Mouse (Mus musculus): Measurements from ENCODE around the gene Nsun5. TPM values are rescaled to one million over a fixed set of nuclear protein-coding genes. Genes with fewer than 3 reads are reported as not detected.

The Nsun5 gene
- polyA plus RNA-seq, 1 experiment from 2014 or later, result 35.3 TPM

GRCm38 (mm10) chr5:135376341-135376740, 6.6 kb downstream of the Nsun5 start:
- peaks cover 75% of the 10 kb centered on the region for H3K36me3 ChIP-seq (replicated peaks)
- no peak overlapping the region for H3K4me2 ChIP-seq
- H3K4me3 ChIP-seq, result no peak overlapping the region
- H3K27me3 ChIP-seq (replicated peaks), result no peaks in the 10 kb centered on the region
- H3K27ac ChIP-seq, result no peak overlapping the region
- peaks cover under 1% of the 10 kb centered on the region; the same call in 1 of the 2 replicates for H3K4me1 ChIP-seq
- ATAC-seq (replicated peaks), result no peak
- no peaks in the 10 kb centered on the region for H3K9me3 ChIP-seq
- H3K9ac ChIP-seq, result no peak overlapping the region
- WGBS, result 54% methylated on average over 2 of the region's 2 CpGs

DNA sequence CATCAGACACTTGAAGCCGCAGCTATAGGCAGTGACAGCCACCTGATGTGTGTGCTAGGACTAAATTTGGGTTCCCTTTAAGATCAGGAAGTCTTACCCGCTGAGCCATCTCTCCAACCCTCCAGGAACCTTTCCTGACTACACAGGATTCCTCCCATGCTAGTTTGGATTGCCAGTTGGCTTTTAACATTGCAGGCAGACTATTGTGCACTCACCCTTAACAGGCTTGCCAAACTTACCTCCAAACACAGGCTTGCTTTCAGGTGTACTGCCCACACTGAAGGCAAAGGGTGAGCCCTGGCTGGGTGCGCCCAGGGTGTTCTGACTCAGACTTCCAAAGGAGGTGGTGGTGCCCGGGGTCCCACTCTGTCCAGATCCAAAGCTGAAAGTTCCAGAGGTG, 10.9 kb downstream of the Nsun5 start:
- Histone ChIP-seq H3K9me3 (no peaks in the 10 kb centered on the region), H3K36me3 (replicated peaks) (peaks cover 82% of the 10 kb centered on the region), H3K9ac (no peak overlapping the region), H3K27me3 (replicated peaks) (no peaks in the 10 kb centered on the region), H3K4me1 (no peaks in the 10 kb centered on the region), H3K4me3 (no peak overlapping the region), H3K4me2 (no peak overlapping the region), H3K27ac (no peak overlapping the region)
- 95% methylated on average over 4 of the region's 4 CpGs for WGBS
- no peak for ATAC-seq (replicated peaks)

DNA sequence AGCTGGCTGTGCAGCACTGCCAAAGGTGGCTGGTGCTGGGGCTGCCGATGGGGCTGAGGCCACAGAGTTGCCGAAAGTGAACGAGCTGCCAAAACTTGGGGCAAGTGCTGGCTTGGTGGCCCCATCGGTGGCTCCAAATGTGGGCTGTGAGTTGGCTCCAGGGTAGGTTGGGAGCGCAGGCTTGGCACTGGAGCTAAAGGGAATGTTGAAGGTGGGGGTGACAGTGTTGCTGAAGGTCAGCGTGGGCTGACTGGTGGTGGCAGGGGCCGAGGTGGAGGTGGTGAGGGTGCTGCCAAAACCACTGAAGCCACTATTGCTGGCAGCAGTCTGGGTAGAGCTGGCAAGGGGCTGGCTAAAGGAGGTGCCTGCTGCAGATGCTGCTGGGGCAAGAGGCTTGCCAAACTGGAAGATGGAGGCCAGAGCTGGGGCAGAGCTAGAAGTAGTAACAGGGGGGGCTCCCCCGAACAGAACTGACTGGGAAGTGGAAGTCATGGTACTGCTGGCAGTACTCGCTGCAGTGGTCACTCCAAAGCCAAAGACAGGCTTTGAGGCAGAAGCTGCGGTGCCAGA, 11.7 kb downstream of the Nsun5 start:
- Histone ChIP-seq H3K9ac (no peak overlapping the region), H3K27me3 (replicated peaks) (no peaks in the 10 kb centered on the region), H3K4me2 (no peak overlapping the region), H3K9me3 (no peaks in the 10 kb centered on the region), H3K4me1 (no peaks in the 10 kb centered on the region), H3K4me3 (no peak overlapping the region), H3K36me3 (replicated peaks) (peaks cover 77% of the 10 kb centered on the region), H3K27ac (no peak overlapping the region)
- 94% methylated on average over 10 of the region's 10 CpGs for WGBS
- ATAC-seq (replicated peaks), result no peak

DNA sequence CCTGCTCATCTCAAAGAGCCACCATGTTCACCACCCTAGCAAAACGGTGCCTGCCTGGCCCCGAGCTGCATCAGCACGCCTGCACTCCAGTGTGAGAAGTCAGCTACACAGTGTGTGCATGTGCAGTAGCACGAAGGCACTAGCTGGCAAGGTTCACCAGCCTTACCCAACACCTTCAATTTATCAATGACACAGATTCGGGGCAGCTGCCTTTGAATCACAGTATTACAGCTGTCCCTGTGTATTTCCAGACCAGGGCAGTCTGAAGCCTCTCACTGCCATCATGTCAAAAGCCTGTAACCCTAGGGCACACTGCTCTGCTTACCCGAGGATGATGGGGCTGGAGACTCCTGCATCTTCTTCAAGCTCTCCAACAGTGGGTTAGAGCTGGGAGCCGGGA, 13.0 kb downstream of the Nsun5 start:
- Histone ChIP-seq H3K27ac (no peak overlapping the region), H3K4me3 (no peak overlapping the region), H3K4me2 (no peak overlapping the region), H3K9ac (no peak overlapping the region), H3K27me3 (replicated peaks) (no peaks in the 10 kb centered on the region), H3K9me3 (no peaks in the 10 kb centered on the region), H3K36me3 (replicated peaks) (peaks cover 86% of the 10 kb centered on the region), H3K4me1 (no peaks in the 10 kb centered on the region)
- 90% methylated on average over 7 of the region's 7 CpGs for WGBS
- no peak for ATAC-seq (replicated peaks)

- Histone ChIP-seq H3K9ac (no peak overlapping the region), H3K27ac (no peak overlapping the region), H3K9me3 (no peaks in the 10 kb centered on the region), H3K4me3 (no peak overlapping the region), H3K36me3 (replicated peaks) (peaks cover 83% of the 10 kb centered on the region), H3K4me2 (no peak overlapping the region), H3K4me1 (no peaks in the 10 kb centered on the region), H3K27me3 (replicated peaks) (no peaks in the 10 kb centered on the region)
- 88% methylated on average over 10 of the region's 10 CpGs for WGBS
- no peak for ATAC-seq (replicated peaks)
Observed at GRCm38 (mm10) chr5:135383771-135384170, 14.0 kb downstream of the Nsun5 start.

GRCm38 (mm10) chr5:135394004-135394823, 24.5 kb downstream of the Nsun5 start, which contains the start of gene Pom121:
Pom121 (minus strand) TSS chr5:135394546.
- H3K9me3 ChIP-seq, result no peaks in the 10 kb centered on the region
- peak within 1 kb of the TSS; percentile 88 for H3K4me2 ChIP-seq
- WGBS, result under 1% methylated on average over 87 of the region's 110 CpGs
- H3K4me3 ChIP-seq, result peak within 1 kb of the TSS; percentile 100
- peaks cover 15% of the 10 kb centered on the region for H3K4me1 ChIP-seq
- peak; percentile 91 for ATAC-seq (replicated peaks)
- H3K27me3 ChIP-seq (replicated peaks), result 0 out of 2 replicates have a peak, but pooled peaks cover 3% of the 10 kb centered on the region
- peak within 1 kb of the TSS; percentile 85 for H3K27ac ChIP-seq
- H3K9ac ChIP-seq, result peak within 1 kb of the TSS; percentile 94
- peaks cover 22% of the 10 kb centered on the region; the same call in 1 of the 2 replicates for H3K36me3 ChIP-seq (replicated peaks)

GRCm38 (mm10) chr5:135395826-135396225, 26.1 kb downstream of the Nsun5 start:
- Histone ChIP-seq H3K9ac (no peak overlapping the region), H3K9me3 (no peaks in the 10 kb centered on the region), H3K4me2 (no peak overlapping the region), H3K4me3 (no peak overlapping the region), H3K27me3 (replicated peaks) (0 out of 2 replicates have a peak, but pooled peaks cover 3% of the 10 kb centered on the region), H3K36me3 (replicated peaks) (peaks cover 11% of the 10 kb centered on the region; the same call in 1 of the 2 replicates), H3K4me1 (peaks cover 15% of the 10 kb centered on the region), H3K27ac (no peak overlapping the region)
- WGBS, result 43% methylated on average over 5 of the region's 5 CpGs
- ATAC-seq (replicated peaks), result no peak

DNA sequence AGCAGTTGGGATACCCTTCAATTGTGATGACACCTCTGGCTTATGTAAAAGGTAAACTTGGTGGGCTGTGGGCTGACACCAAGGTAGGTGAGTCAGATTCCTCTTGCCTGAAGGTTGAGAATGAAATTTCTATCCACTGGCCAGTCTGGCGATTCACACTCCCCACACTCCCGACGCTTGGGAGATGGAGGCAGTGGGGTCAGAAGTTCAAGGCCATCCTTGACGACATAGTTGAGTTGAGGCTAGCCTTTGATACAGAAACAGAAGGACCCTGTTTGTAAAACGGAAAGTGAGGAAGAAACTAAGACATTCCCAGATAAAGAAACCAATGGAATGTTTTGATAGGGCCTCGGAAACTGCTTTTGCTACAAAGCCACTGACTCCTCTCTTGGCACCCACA, 29.6 kb downstream of the Nsun5 start:
- Histone ChIP-seq H3K4me2 (no peak overlapping the region), H3K27me3 (replicated peaks) (0 out of 2 replicates have a peak, but pooled peaks cover 3% of the 10 kb centered on the region), H3K9ac (no peak overlapping the region), H3K27ac (no peak overlapping the region), H3K4me3 (no peak overlapping the region), H3K36me3 (replicated peaks) (no peaks in the 10 kb centered on the region), H3K4me1 (peaks cover 4% of the 10 kb centered on the region), H3K9me3 (no peaks in the 10 kb centered on the region)
- WGBS, result 72% methylated on average over 6 of the region's 6 CpGs
- ATAC-seq (replicated peaks), result no peak

DNA sequence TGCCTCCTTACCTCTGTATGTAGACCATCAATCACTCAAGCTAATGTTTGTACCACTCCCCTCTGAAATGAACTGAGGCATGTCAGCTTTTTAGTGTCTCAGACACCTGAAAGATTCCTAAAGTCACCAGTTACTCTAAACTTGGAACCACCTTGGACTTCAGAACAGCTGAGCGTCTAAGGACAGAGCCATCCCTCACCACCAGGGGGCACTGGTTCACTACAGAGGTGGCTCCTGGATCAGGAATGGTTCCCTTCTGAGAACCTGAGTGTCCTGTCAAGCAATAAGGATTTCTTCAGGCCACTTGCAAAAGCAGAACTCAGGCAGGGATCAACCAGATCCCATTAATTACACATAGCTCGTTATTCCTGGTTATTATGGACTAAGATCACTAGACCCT, 30.5 kb downstream of the Nsun5 start:
- no peak for ATAC-seq (replicated peaks)

DNA sequence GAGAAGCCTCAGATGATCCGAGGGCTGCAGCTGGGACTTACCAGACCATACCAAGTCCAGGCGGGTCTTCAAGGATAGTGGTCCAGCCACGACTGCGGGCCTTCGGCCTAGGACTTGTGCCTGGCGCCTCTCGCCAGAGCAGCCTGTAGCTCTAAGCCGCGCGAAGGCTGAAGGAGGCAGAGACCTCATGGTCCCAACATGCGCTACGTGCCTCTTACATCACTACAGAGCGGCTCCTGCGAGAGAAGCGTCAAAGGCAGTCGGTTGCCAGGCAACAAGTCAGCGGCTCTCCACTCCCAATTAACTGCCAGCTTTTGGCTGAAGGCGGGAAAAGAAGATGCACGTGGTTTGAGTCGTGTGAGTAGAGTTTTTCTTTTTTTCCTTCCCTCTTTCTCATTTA, 34.9 kb downstream of the Nsun5 start:
- peak overlapping the region; percentile 8; the same call in 1 of the 2 replicates for H3K4me3 ChIP-seq
- WGBS, result 25% methylated on average over 20 of the region's 20 CpGs
- no peaks in the 10 kb centered on the region for H3K9me3 ChIP-seq
- no peaks in the 10 kb centered on the region; the same call in 1 of the 2 replicates for H3K36me3 ChIP-seq (replicated peaks)
- ATAC-seq (replicated peaks), result peak; percentile 79
- no peak overlapping the region for H3K27ac ChIP-seq
- H3K4me1 ChIP-seq, result peaks cover 5% of the 10 kb centered on the region; the same call in 1 of the 2 replicates
- peak overlapping the region; percentile 38 for H3K4me2 ChIP-seq
- H3K27me3 ChIP-seq (replicated peaks), result no peaks in the 10 kb centered on the region
- no peak overlapping the region for H3K9ac ChIP-seq

More for the DNA sequence above, 30.5 kb downstream of the Nsun5 start:
- Histone ChIP-seq H3K9me3 (no peaks in the 10 kb centered on the region), H3K27me3 (replicated peaks) (0 out of 2 replicates have a peak, but pooled peaks cover 3% of the 10 kb centered on the region), H3K4me2 (no peak overlapping the region), H3K4me1 (peaks cover 5% of the 10 kb centered on the region; the same call in 1 of the 2 replicates), H3K4me3 (no peak overlapping the region), H3K9ac (no peak overlapping the region), H3K36me3 (replicated peaks) (no peaks in the 10 kb centered on the region), H3K27ac (no peak overlapping the region)
- WGBS, result 8% methylated on average over 2 of the region's 2 CpGs

- H3K27ac ChIP-seq, result no peak overlapping the region
- no peak overlapping the region for H3K9ac ChIP-seq
- no peak overlapping the region for H3K4me2 ChIP-seq
- ATAC-seq (replicated peaks), result no peak
- WGBS, result 84% methylated on average over 9 of the region's 9 CpGs
- no peaks in the 10 kb centered on the region; the same call in 1 of the 2 replicates for H3K36me3 ChIP-seq (replicated peaks)
- no peaks in the 10 kb centered on the region for H3K9me3 ChIP-seq
- H3K4me3 ChIP-seq, result no peak overlapping the region
- peaks cover 5% of the 10 kb centered on the region; the same call in 1 of the 2 replicates for H3K4me1 ChIP-seq
- no peaks in the 10 kb centered on the region for H3K27me3 ChIP-seq (replicated peaks)
Observed at GRCm38 (mm10) chr5:135405437-135405836, 35.7 kb downstream of the Nsun5 start.

DNA sequence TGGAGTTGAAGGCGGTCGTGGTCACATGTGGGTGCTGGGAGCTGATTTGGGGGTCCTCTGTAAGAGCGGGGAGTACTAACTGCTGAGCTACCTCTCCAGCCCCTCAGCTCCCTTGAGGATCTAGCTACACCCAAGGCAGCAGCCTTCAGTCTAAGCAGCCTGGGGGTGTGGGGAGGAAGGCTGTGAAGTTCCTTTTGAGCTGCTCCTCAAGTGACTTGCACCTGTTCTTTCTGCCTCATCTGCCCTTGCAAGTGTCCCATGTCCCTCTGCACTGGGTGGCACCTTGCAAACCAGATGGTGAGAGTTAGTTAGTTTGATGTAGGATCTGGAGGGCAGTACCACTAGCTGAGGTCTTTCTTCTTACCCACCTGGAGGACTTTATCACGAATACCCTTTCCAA, 38.4 kb downstream of the Nsun5 start:
- peaks cover 8% of the 10 kb centered on the region; the same call in 1 of the 2 replicates for H3K36me3 ChIP-seq (replicated peaks)
- peaks cover 5% of the 10 kb centered on the region; the same call in 1 of the 2 replicates for H3K4me1 ChIP-seq
- no peak overlapping the region for H3K9ac ChIP-seq
- no peak overlapping the region for H3K4me2 ChIP-seq
- H3K27ac ChIP-seq, result no peak overlapping the region
- 94% methylated on average over 4 of the region's 4 CpGs for WGBS
- no peaks in the 10 kb centered on the region for H3K27me3 ChIP-seq (replicated peaks)
- H3K4me3 ChIP-seq, result no peak overlapping the region
- no peaks in the 10 kb centered on the region for H3K9me3 ChIP-seq
- no peak for ATAC-seq (replicated peaks)

All from midbrain, embryonic 15.5 days (tissue).